Mouse (Mus musculus) gastrocnemius, postnatal 25 days (tissue): ENCODE measurements around the gene Prdx5. TPM values are rescaled to one million over a fixed set of nuclear protein-coding genes. Genes with fewer than 3 reads are reported as not detected.

Experiments
- DNase-seq: peaks from one replicate; pipeline ENCODE4 v3.0.0; 2022
- long read RNA-seq, 2 experiments: library from polyadenylated mRNA; stranded (forward); transcript quantifications; one replicate each; pipeline ENCODE4 v2.0.0; 2021
- total RNA-seq, 2 experiments: library from RNA; stranded (reverse); gene quantifications; 1 replicate in 1 of 2; 2 replicates in 1 of 2; pipeline ENCODE4 v1.2.3; 2021

Gene Prdx5
- total RNA-seq = 100 to 1,000 TPM; 212 to 215 TPM
- long read RNA-seq, experiment 1, transcript Prdx5-203 (5 exons, 755 nt) = minor isoform, 16 of 262 reads
- long read RNA-seq, experiment 1, transcript Prdx5-201 (6 exons, 1,262 nt) = major isoform, 235 of 262 reads
- long read RNA-seq, experiment 1, partial matches to known transcripts = 6 of 262 reads
- long read RNA-seq, experiment 1, other reads (novel, unspliced or antisense) = 5 of 262 reads
- long read RNA-seq, experiment 2, transcript Prdx5-201 (6 exons, 1,262 nt) = major isoform, 196 of 213 reads
- long read RNA-seq, experiment 2, transcript Prdx5-203 (5 exons, 755 nt) = minor isoform, 9 of 213 reads
- long read RNA-seq, experiment 2, partial matches to known transcripts = 6 of 213 reads
- long read RNA-seq, experiment 2, other reads (novel, unspliced or antisense) = 2 of 213 reads

- DNase-seq = peak; percentile 92
Observed at GRCm38 (mm10) chr19:6909507-6910289, at the start of gene Prdx5, which contains the start of gene Trmt112. Gene Prdx5, minus strand, starts transcription at chr19:6910106. Gene Trmt112, plus strand, starts transcription at chr19:6909698.

GRCm38 (mm10) chr19:6956461-6956860 is 46.6 kb upstream of the Prdx5 start:
- no peak for DNase-seq

GRCm38 (mm10) chr19:6955424-6955823 is 45.5 kb upstream of the Prdx5 start:
- DNase-seq = no peak

- DNase-seq = no peak
Observed at GRCm38 (mm10) chr19:6954046-6954445, 44.1 kb upstream of the Prdx5 start.

- peak; percentile 52 for DNase-seq
Observed at GRCm38 (mm10) chr19:6952712-6953037, 42.8 kb upstream of the Prdx5 start.

GRCm38 (mm10) chr19:6951994-6952711 is 42.2 kb upstream of the Prdx5 start:
- DNase-seq = peak; percentile 85

GRCm38 (mm10) chr19:6951381-6951968 is 41.6 kb upstream of the Prdx5 start:
- peak; percentile 96 for DNase-seq

GRCm38 (mm10) chr19:6950613-6951153 is 40.8 kb upstream of the Prdx5 start:
- DNase-seq = peak; percentile 50

- DNase-seq = no peak
Observed at GRCm38 (mm10) chr19:6949951-6950350, 40.0 kb upstream of the Prdx5 start.

GRCm38 (mm10) chr19:6949532-6949931 is 39.6 kb upstream of the Prdx5 start:
- no peak for DNase-seq

GRCm38 (mm10) chr19:6948186-6948585 is 38.3 kb upstream of the Prdx5 start:
- DNase-seq = no peak

- DNase-seq = no peak
Observed at GRCm38 (mm10) chr19:6947742-6948141, 37.8 kb upstream of the Prdx5 start.

GRCm38 (mm10) chr19:6943709-6944108 is 33.8 kb upstream of the Prdx5 start:
- DNase-seq = no peak

GRCm38 (mm10) chr19:6942764-6943163 is 32.9 kb upstream of the Prdx5 start:
- no peak for DNase-seq

- peak; percentile 97 for DNase-seq
Observed at GRCm38 (mm10) chr19:6942249-6942691, 32.4 kb upstream of the Prdx5 start, which contains the start of gene Gpr137. Gene Gpr137, minus strand, starts transcription at chr19:6942480.

- peak; percentile 92 for DNase-seq
Observed at GRCm38 (mm10) chr19:6941372-6942248, 31.7 kb upstream of the Prdx5 start, which contains the start of gene Bad. Gene Bad, plus strand, starts transcription at chr19:6941861.

- DNase-seq = no peak
Observed at GRCm38 (mm10) chr19:6940396-6941351, 30.8 kb upstream of the Prdx5 start.

GRCm38 (mm10) chr19:6939106-6940002 is 29.4 kb upstream of the Prdx5 start:
- no peak for DNase-seq
